Mouse (Mus musculus) cerebellum, adult 2 months (tissue): Measurements from ENCODE around the gene Creb3l2.

Source experiments
- CTCF ChIP-seq: fragments of 200-500 bp; IDR thresholded peaks from 2 replicates; pipeline ENCODE4 v1.5.1; 2011; ENCODE audit warnings: low read depth, mild to moderate bottlenecking, control low read depth, low read length, moderate library complexity, borderline replicate concordance; ENCODE audit not compliant: insufficient read depth
- POLR2A ChIP-seq: fragments of 200-500 bp; IDR thresholded peaks from 2 replicates; pipeline ENCODE4 v1.6.1; 2011; ENCODE audit warnings: low read length, control low read depth, borderline replicate concordance; ENCODE audit not compliant: insufficient read depth

GRCm38 (mm10) chr6:37385602-37386285 is 56.2 kb downstream of the Creb3l2 start:
- TF ChIP-seq CTCF = no peak
- no peak for TF ChIP-seq POLR2A
